Mouse (Mus musculus) cerebellum, postnatal 4 days (tissue): ENCODE data around the gene Crx.
"Not testable (repeated sequence)": the region's sequence is repeated elsewhere in the genome, so short reads cannot be mapped to it uniquely, and the experiment has no call there.

ENCODE experiments used
- DNase-seq, 2 experiments: peaks; one replicate each; pipeline ENCODE4 v3.0.0; 2022; ENCODE audit warnings: low spot score in 2 of 2, mixed read lengths in 1 of 2

The Crx gene

GRCm38 (mm10) chr7:15879756-15880155 lies at the start of gene Crx:
TSS of gene Crx (minus strand) at chr7:15879968.
- DNase-seq, result no peak

- peak; percentile 79 to 90 for DNase-seq
Measured at GRCm38 (mm10) chr7:15922220-15922773, 42.5 kb upstream of the Crx start, which contains the start of gene Selenow. TSS of gene Selenow (minus strand) at chr7:15922402.

GRCm38 (mm10) chr7:15921796-15922195 lies 42.0 kb upstream of the Crx start:
- no peak for DNase-seq

- DNase-seq, result no peak
Measured at GRCm38 (mm10) chr7:15920645-15921190, 41.0 kb upstream of the Crx start.

- no peak for DNase-seq
Measured at GRCm38 (mm10) chr7:15919947-15920346, 40.2 kb upstream of the Crx start.

GRCm38 (mm10) chr7:15918371-15918770 lies 38.6 kb upstream of the Crx start:
- no peak for DNase-seq

GRCm38 (mm10) chr7:15916996-15917395 lies 37.2 kb upstream of the Crx start:
- no peak for DNase-seq

- no peak for DNase-seq
Measured at GRCm38 (mm10) chr7:15916134-15916723, 36.5 kb upstream of the Crx start.

- DNase-seq, result not testable (repeated sequence)
Measured at GRCm38 (mm10) chr7:15915695-15916094, 35.9 kb upstream of the Crx start.

GRCm38 (mm10) chr7:15914751-15915150 lies 35.0 kb upstream of the Crx start:
- DNase-seq, result no peak

- peak in 1 of 2 experiments; percentile 34 for DNase-seq
Measured at GRCm38 (mm10) chr7:15914252-15914651, 34.5 kb upstream of the Crx start.

- DNase-seq, result peak; percentile 62 to 77
Measured at GRCm38 (mm10) chr7:15912183-15912582, 32.4 kb upstream of the Crx start.

GRCm38 (mm10) chr7:15910521-15910920 lies 30.8 kb upstream of the Crx start:
- DNase-seq, result no peak

GRCm38 (mm10) chr7:15907971-15908590 lies 28.3 kb upstream of the Crx start:
- no peak for DNase-seq

- DNase-seq, result no peak
Measured at GRCm38 (mm10) chr7:15906602-15907001, 26.8 kb upstream of the Crx start.

GRCm38 (mm10) chr7:15905861-15906260 lies 26.1 kb upstream of the Crx start:
- no peak for DNase-seq

- no peak for DNase-seq
Measured at GRCm38 (mm10) chr7:15901366-15902048, 21.7 kb upstream of the Crx start.

GRCm38 (mm10) chr7:15894251-15894650 lies 14.5 kb upstream of the Crx start:
- no peak for DNase-seq

- no peak for DNase-seq
Measured at GRCm38 (mm10) chr7:15884127-15884526, 4.4 kb upstream of the Crx start.

- no peak for DNase-seq
Measured at GRCm38 (mm10) chr7:15882317-15882716, 2.5 kb upstream of the Crx start, which contains the start of gene Crxos. TSS of gene Crxos (plus strand) at chr7:15882617.

- no peak for DNase-seq
Measured at GRCm38 (mm10) chr7:15881831-15882230, 2.1 kb upstream of the Crx start.

GRCm38 (mm10) chr7:15881388-15881787 lies 1.6 kb upstream of the Crx start:
- no peak for DNase-seq
